Mouse (Mus musculus) heart, adult 2 months (tissue): ENCODE data around the gene Gmds.

Experiments used
- CTCF ChIP-seq: fragments of 200-600 bp; IDR thresholded peaks from 2 replicates; pipeline ENCODE4 v1.8.1; 2022; ENCODE audit warnings: antibody characterized with exemption, mild to moderate bottlenecking, moderate library complexity
- EP300 ChIP-seq: fragments of 200-500 bp; IDR thresholded peaks from 2 replicates; pipeline ENCODE4 v1.6.1; 2011; ENCODE audit warnings: low read depth, low read length, control low read depth; ENCODE audit not compliant: insufficient read depth
- POLR2A ChIP-seq: fragments of 200-500 bp; IDR thresholded peaks from 2 replicates; pipeline ENCODE4 v1.6.1; 2011; ENCODE audit warnings: mild to moderate bottlenecking, low read depth, low read length, control low read depth; ENCODE audit not compliant: insufficient read depth

DNA sequence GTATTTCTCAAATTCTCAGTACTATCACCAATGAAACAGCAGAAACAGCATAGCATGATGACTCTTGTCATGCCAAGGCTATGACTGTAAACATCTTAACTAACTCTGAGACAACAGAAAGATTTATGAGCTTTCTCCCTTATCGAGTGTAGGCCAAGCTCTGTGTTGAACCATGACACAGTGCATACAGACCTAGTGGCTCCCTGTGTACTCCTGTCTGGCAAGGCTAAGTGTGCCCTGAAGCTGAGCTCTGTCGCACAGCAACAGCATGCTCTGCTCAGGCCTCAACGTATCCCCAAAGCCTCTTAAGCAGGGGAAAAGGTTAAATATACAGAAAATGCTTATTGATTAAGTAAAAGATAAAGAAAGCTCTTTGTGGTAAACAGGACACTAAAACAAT lies 194.9 kb downstream of the Gmds start:
- TF ChIP-seq CTCF (no peak), EP300 (no peak), POLR2A (no peak)
